Mouse (Mus musculus) CD8-positive naive resting alpha-beta T cell, adult 2 months (primary cell): ENCODE results near the gene Gper1.
"Not testable (repeated sequence)": the region's sequence is repeated elsewhere in the genome, so short reads cannot be mapped to it uniquely, and the experiment has no call there.

Experiments used
- DNase-seq, 2 experiments: peaks; one replicate each; pipeline ENCODE4 v3.0.0; 2022; ENCODE audit warnings: low read depth in 2 of 2, low spot score in 2 of 2

The Gper1 gene

DNA sequence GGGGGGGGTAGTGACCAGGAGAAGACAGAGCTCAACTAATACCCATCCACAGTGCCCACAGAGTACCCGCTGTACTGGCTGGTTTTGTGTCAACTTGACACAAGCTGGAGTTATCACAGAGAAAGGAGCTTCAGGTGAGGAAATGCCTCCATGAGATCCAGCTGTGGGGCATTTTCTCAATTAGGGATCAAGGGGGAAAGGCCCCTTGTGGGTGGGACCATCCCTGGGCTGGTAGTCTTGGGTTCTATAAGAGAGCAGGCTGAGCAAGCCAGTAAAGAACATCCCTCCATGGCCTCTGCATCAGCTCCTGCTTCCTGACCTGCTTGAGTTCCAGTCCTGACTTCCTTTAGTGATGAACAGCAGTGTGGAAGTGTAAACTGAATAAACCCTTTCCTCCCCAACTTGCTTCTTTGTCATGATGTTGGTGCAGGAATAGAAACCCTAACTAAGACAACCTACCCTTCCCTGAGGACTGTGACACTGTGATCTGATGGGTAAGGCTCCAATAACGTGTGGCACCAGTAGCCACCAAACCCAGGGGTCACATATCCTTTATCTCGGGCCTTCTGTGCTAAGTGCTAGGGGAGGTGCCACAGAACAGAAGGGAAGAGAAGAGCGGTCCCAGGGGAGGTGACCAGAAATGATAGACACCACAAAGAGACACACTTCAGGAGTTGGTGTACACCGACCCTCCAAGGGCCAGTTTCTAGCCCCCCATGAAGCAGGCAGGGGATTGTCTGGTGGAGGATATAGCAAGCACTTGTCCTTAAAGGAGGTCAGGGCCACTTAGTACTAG, 32.4 kb upstream of the Gper1 start:
- DNase-seq: not testable (repeated sequence)

DNA sequence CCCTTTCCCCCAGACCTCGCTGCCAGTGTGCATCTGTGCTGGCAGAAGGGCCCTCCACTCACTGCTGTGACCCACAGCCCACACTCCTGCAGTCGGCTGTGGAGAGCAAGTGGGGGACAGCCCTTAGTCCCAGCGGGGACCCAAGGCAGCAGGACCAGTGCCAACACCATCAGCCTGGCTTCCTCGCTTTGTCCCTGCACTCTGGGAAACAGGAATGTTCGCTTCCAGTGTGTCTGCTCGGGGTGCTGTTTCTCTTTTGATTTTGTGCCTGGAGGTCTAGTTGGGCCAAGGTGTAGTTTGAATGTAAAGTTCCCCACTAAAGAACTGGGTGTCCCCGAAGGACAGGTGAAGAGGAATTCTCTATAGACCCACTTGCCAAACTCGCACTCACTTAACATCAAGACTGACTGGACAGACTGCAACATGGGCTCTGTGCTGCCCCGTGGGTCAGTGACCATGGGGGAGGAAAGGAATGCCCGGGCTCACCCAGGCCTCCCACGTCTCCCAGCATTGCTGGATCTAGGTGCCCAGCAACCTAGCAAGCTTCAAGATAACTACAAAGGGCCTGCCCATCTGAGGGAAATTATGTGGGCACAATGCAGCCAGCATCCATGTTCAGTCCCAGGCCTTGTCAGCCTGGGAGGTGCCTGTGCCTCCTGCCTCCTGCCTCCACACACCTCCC, 31.5 kb upstream of the Gper1 start:
- no peak for DNase-seq

DNA sequence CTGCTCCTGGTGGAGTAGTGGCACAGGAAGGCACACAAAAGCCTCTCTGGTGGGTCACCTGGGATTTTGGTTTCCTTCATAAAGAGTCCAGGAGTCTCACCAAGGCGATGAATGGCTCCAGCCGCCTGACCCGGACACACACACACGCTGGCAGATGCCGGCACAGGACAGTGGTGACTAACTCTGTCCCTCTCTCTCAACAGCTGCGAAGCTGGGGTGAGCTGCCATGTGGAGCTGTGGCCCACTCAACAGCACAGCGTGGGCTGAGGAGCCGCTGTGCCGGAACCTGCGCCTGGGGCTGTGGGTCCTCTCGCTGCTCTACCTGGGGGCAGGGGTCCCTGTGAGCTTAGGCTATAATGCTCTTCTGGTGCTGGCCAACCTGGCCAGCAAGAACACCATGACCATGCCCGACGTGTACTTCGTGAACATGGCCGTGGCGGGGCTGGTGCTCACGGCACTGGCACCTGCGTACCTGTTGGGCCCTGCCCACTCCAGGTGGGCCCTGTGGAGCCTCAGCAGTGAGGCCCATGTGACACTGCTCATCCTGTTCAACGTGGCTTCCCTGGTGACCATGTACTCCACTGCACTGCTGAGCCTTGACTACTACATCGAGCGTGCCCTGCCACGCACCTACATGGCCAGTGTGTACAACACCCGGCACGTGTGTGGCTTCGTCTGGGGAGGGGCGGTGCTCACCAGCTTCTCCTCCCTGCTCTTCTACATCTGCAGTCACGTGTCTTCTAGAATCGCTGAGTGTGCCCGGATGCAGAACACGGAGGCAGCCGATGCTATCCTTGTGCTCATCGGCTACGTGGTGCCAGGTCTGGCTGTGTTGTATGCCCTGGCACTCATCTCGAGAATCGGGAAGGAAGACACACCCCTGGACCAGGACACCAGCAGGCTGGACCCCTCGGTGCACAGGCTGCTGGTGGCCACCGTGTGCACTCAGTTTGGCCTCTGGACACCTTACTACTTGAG, 30.4 kb upstream of the Gper1 start:
- no peak for DNase-seq

- no peak for DNase-seq
These were observed 29.8 kb upstream of the Gper1 start for GRCm38 (mm10) chr5:139393197-139393588.

DNA sequence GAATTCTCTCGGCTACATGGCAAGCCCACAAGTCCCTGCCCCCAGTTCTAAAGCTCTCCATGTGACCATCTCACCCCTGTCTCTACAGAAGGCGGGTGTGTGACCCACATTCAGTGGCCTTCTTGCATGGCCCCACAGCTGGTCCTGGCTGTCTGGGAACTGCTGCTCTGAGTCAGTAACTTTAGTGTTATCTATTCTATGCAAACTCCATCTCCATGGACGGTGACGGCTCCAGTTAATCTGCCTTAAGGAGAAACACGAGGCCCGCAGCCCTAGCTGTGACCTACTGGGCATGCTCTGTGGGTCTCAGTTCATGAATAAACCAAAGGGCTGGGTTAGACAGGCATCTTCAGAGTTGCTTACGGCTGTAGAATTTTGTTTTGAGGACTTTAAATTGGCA, 28.6 kb upstream of the Gper1 start:
- DNase-seq: no peak

- no peak for DNase-seq
These were observed 27.4 kb upstream of the Gper1 start for GRCm38 (mm10) chr5:139395528-139395927.

DNA sequence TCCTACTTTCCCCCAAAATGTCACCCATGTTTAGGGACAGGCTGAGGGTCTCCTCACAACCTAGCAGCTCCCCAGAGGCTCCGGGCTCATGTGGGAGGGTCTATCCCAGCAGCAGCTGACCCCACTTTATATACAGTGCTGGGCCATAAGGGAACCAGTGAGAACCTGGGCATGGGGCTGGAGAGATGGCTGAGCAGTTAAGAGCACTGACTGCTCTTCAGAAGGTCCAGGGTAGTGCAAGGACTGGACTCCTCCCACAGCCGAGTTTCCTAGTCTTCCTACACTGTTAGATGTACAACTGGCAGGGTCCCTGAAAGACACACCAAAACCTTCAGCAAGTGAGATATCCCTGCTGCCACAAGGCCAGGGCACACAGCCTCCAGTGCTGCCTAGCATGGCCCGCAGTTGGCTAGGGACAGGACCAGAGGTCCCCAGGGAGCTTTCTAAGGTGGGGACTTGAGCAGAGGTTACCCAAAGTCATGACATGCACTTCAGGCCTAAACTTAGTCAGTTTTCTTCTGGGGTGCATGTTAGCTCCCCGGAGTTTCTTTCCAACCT, 25.5 kb upstream of the Gper1 start:
- no peak for DNase-seq

- peak; percentile 79 to 92 for DNase-seq
These were observed 24.8 kb upstream of the Gper1 start for GRCm38 (mm10) chr5:139397959-139398753.

GRCm38 (mm10) chr5:139398786-139399185, 24.2 kb upstream of the Gper1 start:
- DNase-seq: no peak

- DNase-seq: no peak
These were observed 23.0 kb upstream of the Gper1 start for GRCm38 (mm10) chr5:139399991-139400390.

GRCm38 (mm10) chr5:139402106-139402505, 20.8 kb upstream of the Gper1 start:
- DNase-seq: no peak

DNA sequence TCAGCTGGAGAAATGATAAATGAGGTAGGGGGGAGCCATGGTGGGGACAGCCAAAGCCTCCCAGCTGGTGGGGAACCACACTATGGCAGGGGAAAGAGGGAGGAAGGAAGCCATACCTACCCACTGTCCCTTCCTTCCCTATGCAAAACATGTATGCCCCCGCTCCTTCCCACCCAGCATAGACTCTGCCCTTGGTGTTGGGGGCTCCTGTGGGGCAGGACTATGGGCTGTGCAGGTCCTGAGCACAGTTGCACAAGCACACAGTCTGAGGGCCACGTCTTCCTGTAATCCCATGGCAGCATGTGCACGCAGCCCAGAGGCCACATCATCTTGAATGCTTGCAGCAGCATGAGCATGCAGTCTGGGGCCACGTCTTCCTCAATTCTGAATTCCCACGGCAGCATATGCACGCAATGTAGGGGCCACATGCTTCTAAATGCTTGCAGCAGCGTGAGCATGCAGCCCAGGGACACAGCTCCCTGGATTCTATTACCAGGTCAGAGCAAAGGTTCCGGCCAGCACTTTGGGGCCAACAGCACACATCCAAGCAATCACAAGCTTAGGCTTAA, 19.2 kb upstream of the Gper1 start:
- no peak for DNase-seq

- no peak for DNase-seq
These were observed 18.1 kb upstream of the Gper1 start, which contains the start of gene C130050O18Rik for GRCm38 (mm10) chr5:139404801-139405401. Gene C130050O18Rik, plus strand, starts transcription at chr5:139405280.

DNA sequence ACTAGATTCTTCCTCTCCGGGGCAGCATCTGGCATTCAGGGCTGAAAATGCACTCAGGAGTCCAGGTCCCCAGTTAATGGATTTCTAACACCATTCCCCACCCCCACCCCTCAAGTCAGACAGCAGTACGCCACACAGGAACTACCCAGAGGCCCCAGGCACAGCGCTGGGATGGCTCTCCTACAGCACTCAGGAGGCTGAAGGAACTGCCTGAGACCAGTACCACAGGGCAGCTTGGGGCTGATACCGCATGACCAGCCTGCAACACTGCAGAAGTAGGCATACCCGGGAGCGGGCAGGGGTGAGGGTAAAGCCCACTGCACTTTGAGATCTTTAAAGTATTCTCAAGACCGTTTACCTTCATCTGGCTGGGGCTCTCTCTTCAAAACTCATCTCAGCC, 17.5 kb upstream of the Gper1 start:
- DNase-seq: no peak

GRCm38 (mm10) chr5:139405953-139406352, 17.0 kb upstream of the Gper1 start:
- no peak for DNase-seq

GRCm38 (mm10) chr5:139407121-139407885, 15.6 kb upstream of the Gper1 start:
- no peak for DNase-seq

- DNase-seq: no peak
These were observed 14.4 kb upstream of the Gper1 start for GRCm38 (mm10) chr5:139408511-139408910.

GRCm38 (mm10) chr5:139409412-139409811, 13.5 kb upstream of the Gper1 start:
- no peak for DNase-seq

DNA sequence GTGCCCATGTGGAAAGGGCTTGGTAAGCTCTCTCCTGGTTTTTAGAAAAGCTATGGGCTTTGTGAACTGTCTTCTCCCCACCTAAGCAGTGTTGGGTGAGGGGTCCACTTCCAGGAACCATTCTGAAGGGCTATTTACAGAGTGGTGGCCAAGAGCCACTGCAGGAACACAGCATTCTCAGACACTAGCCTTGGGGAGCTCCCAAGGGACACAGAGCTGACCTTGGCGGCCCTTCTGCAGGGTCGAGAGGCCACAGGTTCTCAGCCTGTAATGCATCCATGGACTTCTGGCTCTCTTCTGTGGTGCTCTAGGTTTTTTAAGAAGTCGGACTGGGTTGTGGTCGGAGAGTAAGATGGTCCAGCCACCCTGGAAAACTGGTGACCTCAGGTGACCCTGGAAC, 12.9 kb upstream of the Gper1 start:
- DNase-seq: no peak
